Mouse (Mus musculus): ENCODE data around the gene Adarb2.

- TF ChIP-seq POLR2A (IDR thresholded peaks at IDR 0.05; ENCODE audit: low read depth, low read length) (no peak), CTCF (conservative IDR thresholded peaks at IDR 0.05; ENCODE audit: insufficient read depth, insufficient read length, low read depth, low read length) (no peak)
Observed at GRCm38 (mm10) chr13:8484592-8485272, 282.1 kb downstream of the Adarb2 start.
